Mouse (Mus musculus) liver, adult 2 months (tissue): Measurements from ENCODE around the gene Ccni.

Experiments used
- CTCF ChIP-seq: fragments of 200-500 bp; IDR thresholded peaks from 2 replicates; pipeline ENCODE4 v1.5.1; 2011; ENCODE audit warnings: low read depth, low read length, control low read depth
- POLR2A ChIP-seq: fragments of 200-500 bp; IDR thresholded peaks from 2 replicates; pipeline ENCODE4 v1.6.1; 2011; ENCODE audit warnings: low read length, control low read depth; ENCODE audit not compliant: insufficient read depth; ENCODE audit errors: extremely low read depth

DNA sequence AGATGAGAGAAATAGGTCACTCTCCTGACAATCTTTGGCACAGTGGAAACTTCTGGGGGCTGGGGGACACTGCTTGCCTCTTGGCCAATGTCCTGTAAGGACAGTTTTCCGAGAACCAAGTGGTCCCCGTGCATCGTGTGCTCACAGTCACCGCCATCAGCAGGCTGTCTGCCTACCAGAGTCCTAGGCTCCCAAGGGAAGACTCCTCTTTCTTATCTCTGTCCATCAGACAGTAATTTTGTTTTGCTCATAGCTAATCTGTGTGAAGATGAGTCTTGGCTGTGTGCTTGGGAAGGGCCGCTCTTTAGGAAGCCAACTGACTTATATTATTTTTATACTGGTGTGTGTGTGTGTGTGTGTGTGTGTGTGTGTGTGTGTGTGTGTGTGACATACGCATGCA, 60.8 kb downstream of the Ccni start:
- TF ChIP-seq CTCF (no peak), POLR2A (no peak)
